Mouse (Mus musculus): ENCODE measurements at regions not wholly inside any gene's neighbourhood (a gene's known extent, or its start where the extent isn't known, plus 50 kb on each side); places are given as distances from the start of the nearest gene placed in this dataset.

DNA sequence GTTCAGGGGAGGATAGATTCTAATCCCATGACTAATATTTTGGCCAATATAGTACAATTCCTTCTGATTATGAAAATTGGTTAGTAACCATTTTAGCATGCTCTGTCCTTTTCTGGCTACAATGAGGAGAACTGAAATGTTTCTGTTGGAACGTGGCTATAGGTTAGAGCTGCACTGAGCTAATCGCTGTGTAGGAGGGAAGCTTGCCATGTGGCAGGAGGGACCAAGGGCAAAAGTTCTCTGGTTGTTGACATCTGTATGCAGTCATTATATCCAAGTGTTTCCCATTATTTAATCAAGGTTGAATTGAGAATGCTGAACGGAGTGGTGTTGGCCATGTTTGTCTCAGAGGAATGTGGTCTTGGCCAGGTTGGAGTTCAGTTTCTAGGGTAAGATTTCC lies 253.5 kb downstream of the Fam173b start:
- no peak for DNase-seq (ENCODE audit: low spot score)
- 45% methylated on average over 3 of the region's 3 CpGs for WGBS

DNA sequence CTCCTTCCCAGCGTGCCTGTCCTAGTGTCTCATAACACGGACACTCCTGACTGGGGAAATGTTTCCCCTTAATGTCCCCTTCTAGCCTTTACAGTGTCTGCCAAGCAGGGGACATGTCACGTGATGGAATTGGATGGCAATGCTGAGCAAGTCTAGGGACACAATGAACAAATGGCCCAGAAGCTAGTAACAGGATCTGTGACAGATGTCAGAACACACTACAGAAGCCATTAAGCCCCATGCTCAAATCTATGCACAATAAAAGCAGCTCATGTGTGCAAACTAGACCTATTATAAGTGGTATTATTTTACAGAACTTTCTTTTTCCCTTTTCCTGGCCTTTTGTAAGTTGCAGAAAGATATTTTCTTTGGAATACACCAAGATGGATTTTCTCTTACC lies 267.4 kb downstream of the Fam173b start:
- H3K27ac ChIP-seq (ENCODE audit: low read depth, low read length): no peak overlapping the region
- TF ChIP-seq CTCF (IDR thresholded peaks at IDR 0.05): no peak

More for the DNA sequence above, 253.5 kb downstream of the Fam173b start:
- ATAC-seq (ENCODE audit: low FRiP score): 0 out of 2 replicates have a peak, but pooled peaks have one; percentile 13
- H3K27me3 ChIP-seq (ENCODE audit: insufficient read depth, low read length): no peaks in the 10 kb centered on the region
- H3K9me3 ChIP-seq (ENCODE audit: low read length): no peaks in the 10 kb centered on the region
- H3K4me1 ChIP-seq (ENCODE audit: insufficient read depth, low read length): no peaks in the 10 kb centered on the region
- H3K27ac ChIP-seq (ENCODE audit: low read depth, low read length): no peak overlapping the region
- H3K9ac ChIP-seq (replicated peaks; ENCODE audit: low read length, poor library complexity, severe bottlenecking): no peak overlapping the region
- H3K4me3 ChIP-seq (ENCODE audit: low read depth, low read length): no peak overlapping the region
- no peaks in the 10 kb centered on the region for H3K36me3 ChIP-seq (ENCODE audit: insufficient read depth, low read length)
- H3K4me2 ChIP-seq (ENCODE audit: low read depth, low read length, poor library complexity, severe bottlenecking): no peak overlapping the region
- no peak for TF ChIP-seq CTCF (IDR thresholded peaks at IDR 0.05)

DNA sequence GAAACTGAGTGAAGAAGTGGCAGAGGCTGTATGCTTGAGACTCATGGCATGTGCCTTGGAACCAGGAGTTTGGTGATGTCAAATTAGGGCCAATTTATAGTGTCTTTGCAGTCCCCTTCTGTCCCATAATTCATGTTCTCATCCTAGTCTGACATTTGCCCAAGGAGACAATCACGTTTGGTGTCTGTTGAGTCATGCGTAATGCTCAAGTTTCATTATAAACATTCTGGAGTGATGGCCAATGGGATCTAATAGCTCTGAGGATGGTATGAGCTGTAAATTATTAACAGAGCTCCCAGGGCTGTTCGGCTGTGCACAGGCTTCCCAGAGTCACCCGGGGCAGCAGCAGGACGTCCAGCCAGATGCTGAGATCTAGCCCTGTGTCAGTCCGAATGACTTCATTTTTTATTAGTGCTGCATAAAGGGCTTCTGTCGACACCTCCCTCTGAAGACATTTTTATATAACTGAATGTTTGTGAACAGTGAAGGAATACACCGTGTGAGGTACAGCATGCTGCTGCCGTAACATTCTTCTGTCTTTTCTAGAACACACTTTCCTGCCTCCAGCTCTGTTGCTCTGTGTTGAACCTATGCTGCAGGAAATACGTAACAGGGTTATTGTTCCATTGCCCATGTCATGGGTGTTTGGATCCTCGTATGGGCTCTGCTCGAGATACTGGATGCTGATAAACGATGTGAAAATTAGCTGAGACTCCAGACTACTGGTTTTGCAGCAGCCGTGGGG lies 268.2 kb downstream of the Fam173b start:
- ATAC-seq (ENCODE audit: low FRiP score) (no peak), DNase-seq (ENCODE audit: low spot score) (peak; percentile 8)
- Histone ChIP-seq H3K27me3 (ENCODE audit: insufficient read depth, low read length) (no peaks in the 10 kb centered on the region), H3K4me3 (ENCODE audit: low read depth, low read length) (no peak overlapping the region), H3K9me3 (ENCODE audit: low read length) (no peaks in the 10 kb centered on the region), H3K36me3 (ENCODE audit: insufficient read depth, low read length) (no peaks in the 10 kb centered on the region), H3K4me2 (ENCODE audit: low read depth, low read length, poor library complexity, severe bottlenecking) (no peak overlapping the region), H3K9ac (replicated peaks; ENCODE audit: low read length, poor library complexity, severe bottlenecking) (no peak overlapping the region), H3K27ac (ENCODE audit: low read depth, low read length) (no peak overlapping the region), H3K4me1 (ENCODE audit: insufficient read depth, low read length) (no peaks in the 10 kb centered on the region)
- no peak for TF ChIP-seq CTCF (IDR thresholded peaks at IDR 0.05)
- WGBS: 66% methylated on average over 14 of the region's 14 CpGs

More for the DNA sequence above, 267.4 kb downstream of the Fam173b start:
- WGBS: 80% methylated on average over 3 of the region's 3 CpGs
- no peaks in the 10 kb centered on the region for H3K9me3 ChIP-seq (ENCODE audit: low read length)
- H3K4me1 ChIP-seq (ENCODE audit: insufficient read depth, low read length): no peaks in the 10 kb centered on the region
- H3K4me3 ChIP-seq (ENCODE audit: low read depth, low read length): no peak overlapping the region
- DNase-seq (ENCODE audit: low spot score) (no peak), ATAC-seq (ENCODE audit: low FRiP score) (no peak)
- H3K27me3 ChIP-seq (ENCODE audit: insufficient read depth, low read length): no peaks in the 10 kb centered on the region
- no peak overlapping the region for H3K9ac ChIP-seq (replicated peaks; ENCODE audit: low read length, poor library complexity, severe bottlenecking)
- H3K36me3 ChIP-seq (ENCODE audit: insufficient read depth, low read length): no peaks in the 10 kb centered on the region
- no peak overlapping the region for H3K4me2 ChIP-seq (ENCODE audit: low read depth, low read length, poor library complexity, severe bottlenecking)

DNA sequence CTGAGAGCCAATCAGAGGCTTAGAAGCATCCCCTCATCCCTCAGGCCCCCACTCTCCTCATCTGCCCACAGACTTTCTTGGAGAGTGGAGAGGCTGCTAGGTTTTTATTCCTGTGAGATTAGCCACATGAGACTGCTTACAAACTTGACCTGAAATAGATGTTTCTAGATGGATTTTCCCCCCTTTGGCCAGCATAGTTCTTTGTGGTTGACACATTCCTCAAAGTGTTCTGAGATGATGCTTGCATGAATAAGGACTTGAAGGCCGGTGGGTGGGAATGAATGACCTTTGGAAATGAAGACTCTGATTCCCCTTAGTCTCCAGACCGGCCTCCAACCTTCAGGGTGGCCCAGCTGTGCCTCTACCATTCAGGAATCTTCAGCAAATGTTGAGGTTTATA lies 273.8 kb downstream of the Fam173b start:
- no peak for TF ChIP-seq CTCF (IDR thresholded peaks at IDR 0.05)
- Histone ChIP-seq H3K4me2 (ENCODE audit: low read depth, low read length, poor library complexity, severe bottlenecking) (no peak overlapping the region), H3K27me3 (ENCODE audit: insufficient read depth, low read length) (no peaks in the 10 kb centered on the region), H3K4me3 (ENCODE audit: low read depth, low read length) (no peak overlapping the region), H3K9me3 (ENCODE audit: low read length) (no peaks in the 10 kb centered on the region), H3K27ac (ENCODE audit: low read depth, low read length) (no peak overlapping the region), H3K4me1 (ENCODE audit: insufficient read depth, low read length) (no peaks in the 10 kb centered on the region), H3K36me3 (ENCODE audit: insufficient read depth, low read length) (no peaks in the 10 kb centered on the region), H3K9ac (replicated peaks; ENCODE audit: low read length, poor library complexity, severe bottlenecking) (no peak overlapping the region)
- ATAC-seq (ENCODE audit: low FRiP score) (no peak), DNase-seq (ENCODE audit: low spot score) (no peak)
- WGBS: 83% methylated on average over 2 of the region's 2 CpGs

DNA sequence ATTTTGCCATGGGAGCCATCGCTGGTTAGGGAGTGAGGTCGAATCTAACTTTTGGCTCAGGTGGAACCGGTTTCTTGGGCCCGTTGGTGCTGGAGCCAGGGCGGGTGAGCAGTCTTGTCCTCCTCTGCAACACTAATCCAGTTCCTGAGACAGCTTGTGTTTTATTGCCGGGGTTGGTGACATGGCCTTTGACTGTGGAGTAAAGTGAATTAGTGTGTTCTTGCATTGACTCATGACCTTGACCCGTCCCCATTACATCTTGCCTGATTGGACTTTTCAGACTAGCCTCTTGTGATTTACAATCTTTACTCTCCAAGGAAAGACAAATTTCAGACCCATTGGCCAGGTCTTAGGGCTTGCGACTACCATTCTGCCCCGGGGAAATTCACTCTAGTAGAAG lies 278.8 kb downstream of the Fam173b start:
- 93% methylated on average over 9 of the region's 9 CpGs for WGBS
- Histone ChIP-seq H3K9ac (replicated peaks; ENCODE audit: low read length, poor library complexity, severe bottlenecking) (no peak overlapping the region), H3K27ac (ENCODE audit: low read depth, low read length) (no peak overlapping the region), H3K4me2 (ENCODE audit: low read depth, low read length, poor library complexity, severe bottlenecking) (no peak overlapping the region), H3K4me3 (ENCODE audit: low read depth, low read length) (no peak overlapping the region), H3K4me1 (ENCODE audit: insufficient read depth, low read length) (no peaks in the 10 kb centered on the region), H3K36me3 (ENCODE audit: insufficient read depth, low read length) (no peaks in the 10 kb centered on the region), H3K27me3 (ENCODE audit: insufficient read depth, low read length) (no peaks in the 10 kb centered on the region), H3K9me3 (ENCODE audit: low read length) (no peaks in the 10 kb centered on the region)
- TF ChIP-seq CTCF (IDR thresholded peaks at IDR 0.05): no peak
- no peak for ATAC-seq (ENCODE audit: low FRiP score)
- DNase-seq (ENCODE audit: low spot score): no peak

DNA sequence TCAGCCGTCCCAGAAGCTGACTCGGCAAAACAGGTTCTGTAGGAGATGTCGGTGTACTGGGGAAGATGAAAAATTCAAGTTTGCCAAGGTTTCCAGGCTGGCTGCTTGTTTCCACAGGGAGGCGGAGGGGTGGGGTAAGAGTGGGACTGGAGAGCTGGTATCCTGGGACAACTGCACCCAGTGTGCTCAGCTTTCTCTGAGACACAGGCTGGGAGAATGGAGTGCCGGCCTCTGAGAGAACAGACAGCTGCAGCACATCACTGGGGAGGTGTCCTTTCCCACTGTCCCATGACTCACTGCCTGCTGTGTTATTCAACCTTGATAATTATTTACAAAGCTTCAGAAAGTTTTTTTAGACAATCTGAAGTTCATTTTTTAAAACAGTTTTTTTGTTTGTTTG lies 280.7 kb downstream of the Fam173b start:
- H3K27me3 ChIP-seq (ENCODE audit: insufficient read depth, low read length): no peaks in the 10 kb centered on the region
- no peak for ATAC-seq (ENCODE audit: low FRiP score)

More for the DNA sequence above, 280.7 kb downstream of the Fam173b start:
- Histone ChIP-seq H3K4me3 (ENCODE audit: low read depth, low read length) (no peak overlapping the region), H3K4me2 (ENCODE audit: low read depth, low read length, poor library complexity, severe bottlenecking) (no peak overlapping the region), H3K9me3 (ENCODE audit: low read length) (no peaks in the 10 kb centered on the region), H3K4me1 (ENCODE audit: insufficient read depth, low read length) (no peaks in the 10 kb centered on the region), H3K27ac (ENCODE audit: low read depth, low read length) (no peak overlapping the region), H3K36me3 (ENCODE audit: insufficient read depth, low read length) (no peaks in the 10 kb centered on the region), H3K9ac (replicated peaks; ENCODE audit: low read length, poor library complexity, severe bottlenecking) (no peak overlapping the region)
- no peak for TF ChIP-seq CTCF (IDR thresholded peaks at IDR 0.05)
- no peak for DNase-seq (ENCODE audit: low spot score)
- 69% methylated on average over 5 of the region's 5 CpGs for WGBS

Data from midbrain, postnatal 0 days (tissue).